Mouse (Mus musculus) midbrain, embryonic 11.5 days (tissue): ENCODE results near the gene Scg5. TPM values are rescaled to one million over a fixed set of nuclear protein-coding genes. Genes with fewer than 3 reads are reported as not detected.

Source experiments
- ATAC-seq: fragments of 200-750 bp; cut with Nextera tagmentation; 2 replicates; pipeline ENCODE4 v1.8.0; 2017; ENCODE audit warnings: moderate TSS enrichment, moderate library complexity; ENCODE audit not compliant: low FRiP score
- DNase-seq: peaks from one replicate; pipeline ENCODE4 v3.0.0; 2015; ENCODE audit warnings: low spot score; ENCODE audit errors: missing footprints
- H3K27ac ChIP-seq: fragments of 300-500 bp; sonication (generic); 2 replicates; pipeline ENCODE4 v1.5.1; 2014; ENCODE audit warnings: low read depth, low read length
- H3K27me3 ChIP-seq: fragments of 300-500 bp; sonication (generic); 2 replicates; pipeline ENCODE4 v1.6.1; 2014; ENCODE audit warnings: mild to moderate bottlenecking, low read length, moderate library complexity, mixed read lengths; ENCODE audit not compliant: control insufficient read depth, insufficient read depth
- H3K36me3 ChIP-seq: fragments of 300-500 bp; sonication (generic); 2 replicates; pipeline ENCODE4 v1.6.1; 2014; ENCODE audit warnings: mild to moderate bottlenecking, low read length, moderate library complexity, mixed read lengths; ENCODE audit not compliant: control insufficient read depth, insufficient read depth
- H3K4me1 ChIP-seq: fragments of 300-500 bp; sonication (generic); 2 replicates; pipeline ENCODE4 v1.6.1; 2014; ENCODE audit warnings: low read length; ENCODE audit not compliant: control insufficient read depth, insufficient read depth
- H3K4me2 ChIP-seq: fragments of 300-500 bp; sonication (generic); 2 replicates; pipeline ENCODE4 v1.6.1; 2014; ENCODE audit warnings: mild to moderate bottlenecking, moderate library complexity
- H3K4me3 ChIP-seq: fragments of 300-500 bp; sonication (generic); 2 replicates; pipeline ENCODE4 v1.5.1; 2014; ENCODE audit warnings: low read depth, low read length
- H3K9ac ChIP-seq: fragments of 300-500 bp; sonication (generic); 2 replicates; pipeline ENCODE4 v1.6.1; 2014; ENCODE audit warnings: low read length
- H3K9me3 ChIP-seq: fragments of 300-500 bp; sonication (generic); 2 replicates; pipeline ENCODE4 v1.6.1; 2016; ENCODE audit warnings: low read length; ENCODE audit not compliant: control insufficient read depth
- WGBS: fragments of 180-500 bp; shearing (Covaris S2); extraction: QIAGEN DNeasy Blood & Tissue Kit; methylation state at CpG from one replicate; pipeline ENCODE4 v1.1.7; 2014; 5-methylcytosine and 5-hydroxymethylcytosine counted together
- polyA plus RNA-seq: library from polyadenylated mRNA; unstranded; fragments of >200 nt; fragmentation: Nextera tagmentation; extraction: Ambion mirVana; gene quantifications from 2 replicates; pipeline ENCODE4 v1.2.1, GENCODE M21; 2014

Gene Scg5
- polyA plus RNA-seq, 1 experiment from 2014 or later, result 56.3 TPM

DNA sequence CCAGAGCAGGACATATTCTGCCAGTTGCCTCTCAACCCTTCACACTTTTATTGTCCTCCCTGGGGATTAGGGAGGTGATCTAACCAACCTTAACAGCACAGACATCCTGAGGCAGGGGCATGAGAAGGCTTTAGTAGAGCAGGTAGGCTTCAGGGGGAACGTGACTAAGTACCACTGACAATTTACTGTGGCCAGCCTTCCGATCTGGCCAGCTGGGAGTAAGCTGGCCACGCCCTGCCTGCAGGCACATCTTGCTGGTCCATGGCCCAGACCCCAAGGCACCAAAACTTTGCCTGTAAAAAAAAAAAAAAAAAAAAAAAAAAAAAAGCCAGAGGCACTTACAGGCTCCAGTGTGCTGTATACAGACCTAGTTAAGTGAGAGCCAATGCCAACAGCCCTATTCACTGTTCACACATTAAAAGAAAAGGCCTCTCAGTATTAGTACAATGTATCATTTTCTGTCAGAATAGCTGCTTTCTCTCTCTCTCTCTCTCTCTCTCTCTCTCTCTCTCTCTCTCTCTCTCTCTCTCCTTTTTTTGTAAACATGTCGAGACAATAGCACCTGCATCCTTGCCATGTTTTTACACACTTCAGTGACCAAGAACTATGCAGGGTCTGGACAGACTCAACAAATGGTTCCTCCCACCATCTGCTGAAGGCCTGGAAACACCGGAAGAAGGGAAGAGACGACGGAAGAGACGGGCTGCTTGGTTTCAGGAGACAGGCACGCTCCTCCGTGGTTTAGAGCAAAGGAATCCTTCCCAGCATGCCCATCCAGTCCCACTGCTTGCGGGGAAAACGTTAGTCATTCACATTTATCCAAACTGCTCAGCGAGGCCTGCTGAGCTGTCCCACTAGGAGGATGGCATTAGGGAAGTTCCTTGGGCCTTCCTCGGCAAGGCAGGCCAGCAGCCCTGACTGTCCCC is 11.0 kb downstream of the Scg5 start:
- WGBS, result 80% methylated on average over 14 of the region's 14 CpGs
- peaks cover 6% of the 10 kb centered on the region; the same call in 1 of the 2 replicates for H3K36me3 ChIP-seq
- ATAC-seq, result no peak
- H3K4me2 ChIP-seq, result no peak overlapping the region
- no peak overlapping the region for H3K4me3 ChIP-seq
- H3K4me1 ChIP-seq, result no peaks in the 10 kb centered on the region
- H3K9me3 ChIP-seq, result no peaks in the 10 kb centered on the region
- no peak for DNase-seq
- H3K9ac ChIP-seq, result no peak overlapping the region
- no peak overlapping the region for H3K27ac ChIP-seq
- H3K27me3 ChIP-seq, result no peaks in the 10 kb centered on the region

DNA sequence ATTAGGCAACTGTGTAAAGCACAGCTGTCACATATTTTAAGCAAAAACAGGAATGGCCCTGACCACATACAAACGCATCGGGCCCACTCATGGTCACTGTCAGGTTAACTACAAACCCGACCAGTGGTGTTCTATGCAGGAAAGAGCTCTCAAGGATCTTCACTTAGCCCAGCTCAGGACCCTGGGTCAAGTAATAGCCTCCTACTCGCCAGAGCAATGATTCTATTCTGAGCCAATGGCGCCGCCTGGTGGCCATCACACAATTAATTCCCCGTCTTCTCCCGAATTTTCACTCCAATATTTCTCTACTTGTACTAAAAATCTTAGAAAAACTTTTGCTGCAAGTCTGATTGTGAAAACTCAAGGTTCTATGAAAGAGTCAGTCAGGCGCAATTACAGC is 21.3 kb downstream of the Scg5 start:
- H3K4me3 ChIP-seq, result no peak overlapping the region
- no peak overlapping the region for H3K27ac ChIP-seq
- DNase-seq, result peak; percentile 98
- H3K36me3 ChIP-seq, result no peaks in the 10 kb centered on the region
- ATAC-seq, result peak; percentile 70
- 27% methylated on average over 9 of the region's 9 CpGs for WGBS
- H3K9ac ChIP-seq, result no peak overlapping the region
- H3K4me2 ChIP-seq, result no peak overlapping the region
- H3K9me3 ChIP-seq, result no peaks in the 10 kb centered on the region
- H3K4me1 ChIP-seq, result no peaks in the 10 kb centered on the region
- no peaks in the 10 kb centered on the region for H3K27me3 ChIP-seq

DNA sequence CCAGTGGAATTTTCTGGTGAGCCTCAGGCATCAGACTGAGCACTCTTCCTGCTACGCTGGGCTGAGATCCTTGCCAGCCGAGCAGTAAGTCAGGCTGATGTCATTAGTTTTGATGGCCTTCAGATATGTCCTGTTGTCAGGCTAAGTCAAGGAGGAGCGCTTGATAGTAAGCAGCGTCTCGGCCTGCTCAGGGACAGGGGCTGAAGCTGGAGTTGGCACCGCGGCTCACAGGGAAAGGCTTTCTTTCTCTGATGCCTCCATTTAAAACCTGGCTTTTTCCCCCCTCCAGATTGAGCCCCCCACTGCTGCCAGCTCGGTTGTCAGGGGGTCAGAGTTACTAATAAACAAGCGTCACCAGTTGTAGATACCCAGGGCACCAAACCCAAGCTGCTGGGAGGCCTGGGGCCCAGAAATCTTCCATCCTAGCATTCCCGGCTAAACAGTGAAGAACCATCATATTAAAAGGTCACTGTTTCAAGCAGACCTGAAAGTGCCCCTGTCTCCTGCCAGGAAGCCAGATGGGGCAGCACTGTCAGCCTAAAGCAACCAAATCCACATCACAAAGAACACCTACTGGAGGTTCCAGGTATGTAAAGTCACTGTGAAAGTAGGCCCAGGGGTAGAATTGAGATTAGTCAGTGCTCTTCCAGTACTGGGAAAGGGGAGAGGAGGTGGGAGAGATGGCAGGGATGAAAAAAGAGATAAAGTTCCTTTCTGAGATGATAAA is 21.9 kb downstream of the Scg5 start:
- no peaks in the 10 kb centered on the region for H3K9me3 ChIP-seq
- no peak overlapping the region for H3K9ac ChIP-seq
- H3K4me1 ChIP-seq, result no peaks in the 10 kb centered on the region
- no peaks in the 10 kb centered on the region for H3K36me3 ChIP-seq
- no peak for ATAC-seq
- WGBS, result 63% methylated on average over 10 of the region's 10 CpGs
- H3K4me3 ChIP-seq, result no peak overlapping the region
- no peak overlapping the region for H3K4me2 ChIP-seq
- DNase-seq, result no peak
- H3K27ac ChIP-seq, result no peak overlapping the region
- no peaks in the 10 kb centered on the region for H3K27me3 ChIP-seq

DNA sequence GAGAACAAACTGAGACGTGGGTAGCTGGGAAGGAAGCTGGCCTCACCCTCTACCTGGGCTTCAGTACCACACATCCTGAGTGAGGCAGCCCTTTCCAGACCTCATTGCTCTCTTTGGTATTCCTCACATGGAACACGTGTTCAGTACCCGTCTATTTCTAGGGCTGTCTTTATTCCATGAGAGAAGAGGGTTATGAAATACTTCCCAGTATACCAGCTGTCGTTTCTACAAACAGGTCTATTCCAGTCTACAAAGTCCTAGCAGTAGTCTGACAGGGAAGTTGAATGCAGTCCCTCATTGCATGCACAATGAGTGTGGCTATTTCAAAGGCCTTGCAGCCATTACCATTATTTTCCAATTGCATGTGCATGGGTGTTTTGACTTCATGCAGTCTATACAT is 23.2 kb downstream of the Scg5 start:
- Histone ChIP-seq H3K4me3 (no peak overlapping the region), H3K27ac (no peak overlapping the region), H3K36me3 (no peaks in the 10 kb centered on the region), H3K27me3 (no peaks in the 10 kb centered on the region), H3K9me3 (no peaks in the 10 kb centered on the region), H3K9ac (no peak overlapping the region), H3K4me2 (no peak overlapping the region), H3K4me1 (no peaks in the 10 kb centered on the region)
- 88% methylated on average over 4 of the region's 4 CpGs for WGBS
- ATAC-seq (no peak), DNase-seq (no peak)

DNA sequence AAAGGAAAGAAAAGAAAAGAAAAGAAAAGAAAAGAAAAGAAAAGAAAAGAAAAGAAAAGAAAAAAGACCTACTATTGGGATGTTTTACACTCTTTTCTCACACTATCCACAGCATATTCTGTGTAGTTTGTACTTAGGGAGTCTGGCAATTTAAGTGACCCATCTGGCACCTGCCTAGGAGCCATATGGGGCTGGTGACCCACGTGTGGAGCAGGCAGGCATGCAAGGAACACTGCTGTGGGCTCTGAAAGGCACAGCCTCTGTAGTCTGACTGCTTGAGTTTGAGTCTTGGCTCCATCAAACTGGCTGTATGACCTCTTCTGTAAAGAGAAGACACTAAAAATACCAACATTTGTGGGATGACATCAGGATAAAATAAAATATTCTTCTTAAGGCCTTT is 25.2 kb downstream of the Scg5 start:
- no peaks in the 10 kb centered on the region for H3K4me1 ChIP-seq
- WGBS, result 44% methylated on average over 1 of the region's 1 CpGs
- ATAC-seq, result no peak

DNA sequence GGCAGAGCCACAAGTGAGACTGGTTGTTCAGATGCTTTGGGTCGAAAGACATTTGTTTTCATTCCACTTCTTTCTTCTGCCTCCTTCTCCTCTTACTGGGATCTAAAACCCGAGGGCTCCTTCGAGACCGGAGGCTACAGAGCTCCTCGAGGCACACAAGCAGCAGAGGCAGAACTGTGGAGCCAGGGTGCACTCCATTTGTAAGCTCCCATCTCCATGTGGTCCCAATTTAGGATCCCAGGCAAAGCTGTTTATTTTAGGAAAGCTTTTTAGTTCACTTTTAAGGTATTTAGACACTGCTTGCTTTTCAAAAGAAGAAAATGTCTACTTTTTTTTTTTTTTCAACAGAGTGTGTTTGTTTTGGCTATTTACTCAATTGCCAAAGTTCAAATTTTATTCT is 28.1 kb downstream of the Scg5 start:
- Histone ChIP-seq H3K27me3 (no peaks in the 10 kb centered on the region), H3K4me2 (no peak overlapping the region), H3K9ac (no peak overlapping the region), H3K27ac (no peak overlapping the region), H3K9me3 (no peaks in the 10 kb centered on the region), H3K36me3 (no peaks in the 10 kb centered on the region), H3K4me1 (no peaks in the 10 kb centered on the region), H3K4me3 (no peak overlapping the region)
- WGBS, result 66% methylated on average over 5 of the region's 5 CpGs
- DNase-seq, result no peak
- ATAC-seq, result no peak

More for the DNA sequence above, 25.2 kb downstream of the Scg5 start:
- Histone ChIP-seq H3K36me3 (no peaks in the 10 kb centered on the region), H3K9ac (no peak overlapping the region), H3K4me2 (no peak overlapping the region), H3K27ac (no peak overlapping the region), H3K9me3 (no peaks in the 10 kb centered on the region), H3K27me3 (no peaks in the 10 kb centered on the region), H3K4me3 (no peak overlapping the region)
- DNase-seq, result peak; percentile 17

DNA sequence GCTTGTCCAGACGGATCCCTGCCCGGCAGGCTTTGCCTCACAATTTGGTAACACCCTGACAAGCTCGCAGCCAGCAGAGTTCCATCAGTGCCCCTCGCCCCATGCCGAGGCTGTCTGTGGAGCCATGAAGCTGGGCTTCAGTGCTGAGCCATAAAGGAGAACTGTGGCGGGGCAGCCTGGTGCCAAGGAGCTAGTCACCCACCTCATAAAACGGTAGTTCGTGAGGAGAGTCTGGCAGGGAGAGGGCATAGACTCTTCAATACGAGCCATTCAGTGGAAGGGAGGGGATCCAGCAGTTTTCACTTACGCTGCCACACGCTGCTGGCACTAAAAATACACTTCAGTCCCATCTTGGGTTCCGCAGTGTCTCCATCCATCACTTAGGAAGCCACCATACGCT is 30.3 kb downstream of the Scg5 start:
- Histone ChIP-seq H3K9me3 (no peaks in the 10 kb centered on the region), H3K4me1 (no peaks in the 10 kb centered on the region), H3K27ac (no peak overlapping the region), H3K4me3 (no peak overlapping the region), H3K9ac (no peak overlapping the region), H3K36me3 (no peaks in the 10 kb centered on the region), H3K4me2 (no peak overlapping the region), H3K27me3 (no peaks in the 10 kb centered on the region)
- no peak for ATAC-seq
- 83% methylated on average over 13 of the region's 13 CpGs for WGBS
- DNase-seq, result no peak

DNA sequence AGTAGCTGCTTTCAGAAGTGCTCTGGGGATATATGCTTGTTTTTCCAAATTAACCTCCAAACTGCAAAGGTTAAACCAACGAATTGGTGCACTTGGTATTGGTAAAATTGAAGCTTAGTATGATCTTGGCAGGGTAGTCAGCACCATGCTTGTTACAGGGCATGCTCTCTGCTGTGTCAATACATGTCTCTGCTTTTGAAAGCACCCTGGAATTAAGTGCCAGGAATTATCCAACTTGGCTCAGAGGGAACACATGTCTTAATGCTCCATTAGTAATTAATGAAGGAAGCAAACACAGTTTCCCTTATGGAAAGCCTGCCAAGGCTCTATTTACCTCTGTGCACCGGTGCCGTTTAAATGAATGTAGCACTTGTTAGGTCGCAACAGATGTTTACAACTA is 33.7 kb downstream of the Scg5 start:
- H3K4me3 ChIP-seq, result no peak overlapping the region
- no peaks in the 10 kb centered on the region for H3K27me3 ChIP-seq
- no peaks in the 10 kb centered on the region for H3K4me1 ChIP-seq
- ATAC-seq, result no peak
- H3K36me3 ChIP-seq, result no peaks in the 10 kb centered on the region
- H3K4me2 ChIP-seq, result no peak overlapping the region
- DNase-seq, result no peak
- no peak overlapping the region for H3K9ac ChIP-seq
- no peaks in the 10 kb centered on the region for H3K9me3 ChIP-seq
- H3K27ac ChIP-seq, result no peak overlapping the region
- WGBS, result 87% methylated on average over 4 of the region's 4 CpGs

DNA sequence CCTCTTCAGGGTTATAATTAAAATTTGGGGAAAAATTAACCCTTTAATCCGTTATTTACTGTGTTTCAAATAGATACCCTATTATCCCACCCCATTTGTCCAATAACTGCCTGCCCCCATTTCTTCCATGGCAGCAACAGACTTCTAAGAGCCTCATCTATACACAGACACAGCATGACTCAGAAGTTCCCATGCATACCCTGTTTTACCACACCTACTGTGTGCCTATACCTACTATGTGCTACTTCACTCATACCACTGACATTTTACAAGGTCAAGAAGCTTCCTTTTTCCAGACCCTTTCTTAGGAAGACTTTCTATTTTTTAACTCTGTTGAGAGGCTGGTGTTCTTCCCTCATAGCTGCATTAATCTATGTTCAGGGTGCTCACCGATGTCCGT is 35.4 kb downstream of the Scg5 start:
- DNase-seq (no peak), ATAC-seq (no peak)
- Histone ChIP-seq H3K36me3 (no peaks in the 10 kb centered on the region), H3K4me1 (no peaks in the 10 kb centered on the region), H3K9me3 (no peaks in the 10 kb centered on the region), H3K4me2 (no peak overlapping the region), H3K27me3 (no peaks in the 10 kb centered on the region), H3K4me3 (no peak overlapping the region), H3K27ac (no peak overlapping the region), H3K9ac (no peak overlapping the region)
- WGBS, result 88% methylated on average over 3 of the region's 3 CpGs
